Mouse (Mus musculus) cerebellum, adult 9-11 months (tissue): ENCODE measurements at regions not wholly inside any gene's neighbourhood (a gene's known extent, or its start where the extent isn't known, plus 50 kb on each side); places are given as distances from the start of the nearest gene placed in this dataset.

Experiments
- DNase-seq: peaks from one replicate; pipeline ENCODE4 v3.0.0; 2022

DNA sequence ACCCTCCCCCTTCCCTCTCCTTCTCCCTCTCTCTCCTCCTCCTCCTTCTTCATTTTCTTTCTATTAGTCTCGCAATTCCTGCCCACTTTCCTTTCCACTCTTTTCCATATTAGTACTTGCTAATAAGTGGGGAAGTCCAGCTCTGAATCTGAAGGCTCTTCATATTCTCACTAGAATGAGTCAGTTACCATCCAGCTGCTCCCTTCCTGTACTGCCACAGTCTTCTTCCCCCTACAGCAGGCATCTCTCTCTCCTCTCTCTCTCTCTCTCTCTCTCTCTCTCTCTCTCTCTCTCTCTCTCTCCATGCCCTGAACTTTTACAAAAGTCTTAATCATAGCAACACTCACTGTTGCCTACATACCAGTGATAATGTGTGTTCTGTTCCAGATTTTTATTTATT is 226.6 kb upstream of the Pter start:
- no peak for DNase-seq

GRCm38 (mm10) chr2:12699331-12699730 is 224.5 kb upstream of the Pter start:
- no peak for DNase-seq

DNA sequence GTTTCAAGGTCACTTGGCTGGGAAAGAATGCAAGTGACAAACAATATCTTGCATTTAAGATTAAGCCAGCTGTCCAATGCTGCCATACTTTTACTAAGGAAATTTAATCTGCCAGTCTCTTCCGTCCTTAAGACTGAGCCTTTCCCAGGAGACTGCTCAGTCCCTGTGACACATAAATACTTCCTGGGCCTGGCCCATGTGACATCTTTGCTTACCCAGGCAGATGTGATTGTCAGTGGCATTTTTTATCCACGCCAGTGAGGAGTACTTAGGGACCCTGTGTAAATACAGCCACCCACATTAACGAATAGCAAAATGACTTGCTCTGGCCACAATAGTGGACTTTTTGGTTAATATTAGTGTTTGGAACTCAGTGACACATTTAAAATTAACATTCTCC is 216.3 kb upstream of the Pter start:
- no peak for DNase-seq

GRCm38 (mm10) chr2:12709156-12709923 is 214.5 kb upstream of the Pter start:
- DNase-seq = peak; percentile 32

- no peak for DNase-seq
Observed at GRCm38 (mm10) chr2:12709924-12710240, 214.0 kb upstream of the Pter start.

DNA sequence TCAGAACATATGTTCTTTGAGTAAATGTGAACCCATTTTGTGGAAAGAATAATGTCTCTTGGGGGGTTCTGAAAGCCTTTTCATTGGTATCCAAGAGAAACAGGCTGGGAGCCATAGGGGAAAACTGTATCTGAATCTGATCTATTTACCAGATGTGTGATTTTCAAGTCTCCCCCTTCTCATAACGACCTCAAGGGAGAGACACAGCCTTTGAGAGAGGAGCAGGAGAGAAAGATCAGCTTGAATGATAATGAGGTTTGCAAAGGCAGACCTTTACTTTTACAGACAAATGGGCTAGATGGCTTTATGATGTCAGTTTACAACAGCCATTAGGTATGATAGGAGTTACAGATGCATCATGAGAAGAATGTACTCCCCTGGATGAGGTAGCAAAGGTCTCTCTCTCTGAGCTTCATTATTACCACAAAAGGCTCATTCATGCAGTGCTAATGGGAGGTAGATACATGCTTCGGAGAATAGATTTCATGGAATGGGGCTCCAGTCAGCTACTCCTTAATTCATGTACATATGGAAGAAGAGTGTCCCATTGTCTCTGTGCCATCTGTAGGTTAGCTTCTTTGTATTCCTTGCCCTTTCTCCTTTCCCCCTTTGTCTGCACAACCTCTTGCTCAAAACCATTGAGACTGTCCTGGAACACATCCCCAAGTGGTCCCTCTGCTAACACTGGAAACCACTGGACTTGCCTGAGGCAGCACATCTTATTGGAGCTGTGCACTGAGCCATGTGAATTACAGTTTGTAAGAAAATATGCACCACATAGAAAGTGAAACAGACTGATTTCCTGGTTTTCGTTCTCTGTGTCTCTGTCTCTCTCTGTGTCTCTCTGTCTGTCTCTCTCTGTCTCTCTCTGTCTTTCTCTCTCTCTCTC is 207.5 kb upstream of the Pter start:
- DNase-seq = no peak

DNA sequence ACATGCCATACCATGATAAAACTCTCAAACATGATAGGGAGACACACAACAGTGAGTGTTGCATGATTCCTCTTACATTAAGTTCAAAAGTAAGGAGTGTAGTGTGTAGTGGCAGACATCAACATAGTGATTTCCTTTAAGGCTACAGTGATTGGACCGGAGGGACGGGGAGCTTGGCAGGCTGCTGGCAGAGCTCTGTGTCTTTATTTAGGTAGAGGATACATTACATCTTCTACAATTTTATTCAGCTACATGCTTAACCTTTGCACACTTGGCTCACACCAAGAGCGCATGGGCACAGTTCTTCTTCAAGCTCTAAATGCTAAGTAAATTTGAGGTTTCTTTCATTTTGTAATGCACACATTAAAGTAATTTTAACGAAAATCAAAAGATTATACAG is 194.6 kb upstream of the Pter start:
- no peak for DNase-seq

DNA sequence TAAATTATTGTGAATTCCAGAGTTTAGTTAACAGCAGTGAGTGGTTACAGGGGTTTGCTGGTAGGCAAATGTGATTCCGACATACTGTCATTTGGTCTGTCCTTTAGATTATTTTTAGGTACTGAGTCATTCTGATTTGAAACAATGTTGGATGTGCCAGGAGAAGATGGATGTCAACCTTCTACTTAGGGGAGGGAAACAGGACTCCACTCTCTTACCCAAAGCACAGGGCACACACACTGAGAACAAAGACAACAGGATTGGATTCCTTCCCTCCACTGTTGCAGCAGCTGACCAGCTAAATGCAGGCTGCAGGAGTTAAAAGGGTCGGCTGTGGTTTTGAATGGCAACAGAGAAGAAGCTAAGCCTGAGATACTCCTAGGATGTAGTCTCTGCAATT is 186.7 kb upstream of the Pter start:
- DNase-seq = no peak

GRCm38 (mm10) chr2:12746856-12747255 is 177.0 kb upstream of the Pter start:
- DNase-seq = no peak

GRCm38 (mm10) chr2:12758816-12759215 is 165.0 kb upstream of the Pter start:
- no peak for DNase-seq

DNA sequence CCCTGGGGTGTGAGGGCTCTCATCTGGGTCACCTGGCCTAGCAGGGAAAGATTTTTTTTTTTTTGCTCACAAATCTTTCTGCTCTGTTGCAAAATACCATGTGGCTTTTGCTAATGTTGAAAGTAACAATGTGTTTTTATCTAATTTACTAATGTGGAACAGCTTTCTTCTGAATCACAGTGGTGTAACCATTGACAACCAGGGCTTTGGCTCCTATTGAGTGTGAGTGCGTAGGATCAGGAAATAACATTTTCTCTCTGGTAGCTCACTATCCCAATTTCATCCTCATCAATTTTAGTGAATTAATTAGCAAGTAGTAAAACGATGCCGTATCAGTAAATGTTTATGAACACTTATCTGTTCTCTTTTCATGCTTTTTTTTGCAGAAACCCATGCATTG is 163.9 kb upstream of the Pter start:
- DNase-seq = no peak

DNA sequence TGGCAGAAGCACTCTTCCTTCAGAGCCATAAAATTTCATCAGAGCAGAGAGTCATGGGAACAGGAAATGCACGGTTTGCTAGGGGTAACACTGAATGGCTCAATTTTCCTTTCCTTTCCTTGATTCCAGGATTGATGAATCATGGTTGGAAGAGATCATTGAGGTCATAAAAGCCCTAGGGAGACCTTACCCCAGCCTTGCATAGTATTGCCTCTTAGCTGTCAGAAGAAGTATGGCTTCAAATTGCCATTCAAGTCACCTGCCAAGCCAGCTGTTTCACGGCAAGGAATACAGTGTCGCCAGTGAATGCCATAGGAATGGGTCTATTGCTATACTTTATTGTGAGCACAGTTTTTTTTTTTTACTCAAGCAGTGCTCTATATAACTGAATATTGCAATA is 162.4 kb upstream of the Pter start:
- DNase-seq = no peak

DNA sequence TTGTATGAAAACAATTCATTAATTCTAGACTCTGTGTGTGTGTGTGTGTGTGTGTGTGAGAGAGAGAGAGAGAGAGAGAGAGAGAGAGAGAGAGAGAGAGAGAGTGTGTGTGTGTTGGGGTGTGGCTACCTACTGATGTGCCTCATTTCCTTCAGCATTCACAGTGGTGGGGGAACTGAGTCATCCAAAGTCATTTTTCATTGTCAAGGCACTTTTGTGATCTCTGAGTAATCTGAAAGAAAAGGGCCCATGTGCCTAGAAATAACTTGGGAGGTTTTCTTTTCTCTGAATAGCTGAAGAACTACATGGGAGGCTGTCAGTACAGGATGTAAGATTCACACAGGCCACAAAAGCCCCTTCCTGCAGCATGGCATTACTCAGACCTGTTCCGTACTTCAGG is 159.3 kb upstream of the Pter start:
- no peak for DNase-seq

DNA sequence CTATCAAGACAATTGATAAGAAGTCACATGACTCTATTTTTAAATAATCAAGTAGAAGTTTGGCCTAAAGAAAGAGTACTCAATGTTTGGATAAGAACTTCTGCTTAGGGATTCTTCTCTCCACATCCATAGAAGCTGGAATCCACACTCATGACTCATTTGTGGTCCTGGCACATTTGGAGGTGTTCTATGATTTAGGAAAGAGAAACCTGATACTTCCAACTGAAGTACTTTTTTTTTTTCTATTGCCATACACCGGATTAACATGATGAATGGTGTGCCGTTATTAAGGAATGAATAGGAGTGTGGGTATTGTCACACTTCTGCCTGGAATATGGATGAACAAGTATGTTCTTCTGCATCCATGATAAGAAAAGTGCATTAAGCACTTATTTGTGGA is 158.5 kb upstream of the Pter start:
- DNase-seq = no peak

GRCm38 (mm10) chr2:12776866-12777265 is 147.0 kb upstream of the Pter start:
- DNase-seq = no peak

DNA sequence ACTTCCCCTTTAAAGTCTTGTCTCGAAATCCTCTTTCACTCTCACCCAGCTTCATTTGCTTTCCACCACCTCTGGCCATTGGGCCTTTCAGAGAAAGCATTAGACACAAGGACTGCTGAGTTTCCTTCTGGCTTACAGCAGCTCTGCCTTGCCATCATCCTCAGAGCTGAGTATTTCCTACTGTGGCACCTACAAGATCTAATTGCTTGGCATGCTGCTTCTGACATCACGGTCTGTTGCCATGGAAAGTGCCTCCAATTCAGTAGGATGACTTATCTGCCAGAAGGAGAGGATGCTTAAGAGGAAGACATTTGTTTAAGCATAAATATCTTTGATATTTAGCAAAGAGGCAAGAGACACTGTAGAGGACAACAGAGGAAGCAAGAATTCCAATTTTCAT is 146.1 kb upstream of the Pter start:
- no peak for DNase-seq

DNA sequence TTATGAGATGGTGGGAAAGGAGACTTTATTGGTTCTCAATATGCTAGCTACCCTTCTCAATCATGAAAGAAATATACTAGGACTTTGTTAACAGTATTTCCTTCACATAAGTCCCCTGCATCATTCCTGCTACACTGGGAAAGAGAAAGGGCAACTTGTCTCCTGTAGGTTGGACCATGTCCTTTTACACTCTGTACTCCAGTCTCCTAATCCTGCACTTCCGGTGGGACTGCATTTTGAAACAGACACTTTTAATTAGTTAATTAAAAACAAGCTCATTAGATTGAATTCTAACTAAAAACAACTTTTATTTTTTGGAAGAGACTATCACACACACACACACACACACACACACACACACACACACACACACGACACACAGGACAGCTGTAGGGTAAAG is 131.2 kb upstream of the Pter start:
- no peak for DNase-seq

DNA sequence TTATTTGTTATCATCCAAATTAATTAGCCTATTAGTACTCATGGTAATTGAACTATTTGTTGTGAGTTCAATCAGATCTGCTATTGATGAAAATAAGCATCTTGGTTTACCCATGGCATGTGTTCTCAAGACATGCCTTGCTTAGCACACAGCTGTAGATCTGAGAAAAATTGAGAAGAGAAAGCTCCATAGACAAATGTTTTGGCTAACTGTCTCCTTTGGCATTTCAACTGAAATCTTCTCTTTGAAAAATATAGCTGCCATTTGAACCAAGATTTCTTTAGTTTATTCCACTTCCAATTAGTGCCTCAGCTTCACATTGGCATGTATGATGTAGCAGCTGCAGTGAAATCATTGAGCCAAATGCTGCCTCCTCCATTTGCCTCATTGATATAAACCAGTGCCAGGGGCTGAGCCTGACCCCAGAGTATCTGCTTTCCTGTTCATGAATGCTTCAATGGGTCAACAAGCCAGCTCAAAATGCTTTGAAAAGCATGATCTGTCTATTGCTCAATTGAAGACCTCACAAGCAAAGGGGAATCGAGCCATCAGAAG is 126.1 kb upstream of the Pter start:
- no peak for DNase-seq

- no peak for DNase-seq
Observed at GRCm38 (mm10) chr2:12799153-12799925, 124.5 kb upstream of the Pter start.

GRCm38 (mm10) chr2:12802667-12803066 is 121.2 kb upstream of the Pter start:
- DNase-seq = no peak

DNA sequence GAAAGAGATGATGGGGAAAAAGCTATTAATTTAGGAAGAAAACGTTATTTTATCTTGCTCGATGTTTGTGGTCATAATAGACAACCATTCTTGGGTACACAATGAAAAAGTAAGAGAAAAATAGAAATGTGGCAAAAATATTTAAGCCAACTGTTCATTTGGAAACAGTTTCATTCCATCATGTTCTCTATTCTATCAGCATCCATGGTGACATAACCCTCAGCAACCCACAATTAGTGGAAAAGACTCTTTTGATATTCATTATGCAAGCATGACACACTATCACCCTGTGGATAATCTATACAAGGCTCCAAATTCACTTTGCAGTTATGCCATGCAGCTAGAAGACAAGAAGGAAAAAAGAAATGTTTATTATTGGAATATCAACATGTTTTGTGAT is 118.7 kb upstream of the Pter start:
- DNase-seq = no peak

GRCm38 (mm10) chr2:12808466-12808865 is 115.4 kb upstream of the Pter start:
- no peak for DNase-seq

- no peak for DNase-seq
Observed at GRCm38 (mm10) chr2:12815339-12815738, 108.5 kb upstream of the Pter start.
